Mouse (Mus musculus) lung, postnatal 0 days (tissue): ENCODE measurements at regions not wholly inside any gene's neighbourhood (a gene's known extent, or its start where the extent isn't known, plus 50 kb on each side); places are given as distances from the start of the nearest gene placed in this dataset.

Experiments
- CTCF ChIP-seq: IDR thresholded peaks from 2 replicates; pipeline ENCODE4 v1.5.1; 2016; ENCODE audit warnings: antibody characterized with exemption, mild to moderate bottlenecking
- EP300 ChIP-seq: IDR thresholded peaks from 2 replicates; pipeline ENCODE4 v1.6.1; 2016; ENCODE audit warnings: antibody characterized with exemption, mild to moderate bottlenecking, control low read depth

DNA sequence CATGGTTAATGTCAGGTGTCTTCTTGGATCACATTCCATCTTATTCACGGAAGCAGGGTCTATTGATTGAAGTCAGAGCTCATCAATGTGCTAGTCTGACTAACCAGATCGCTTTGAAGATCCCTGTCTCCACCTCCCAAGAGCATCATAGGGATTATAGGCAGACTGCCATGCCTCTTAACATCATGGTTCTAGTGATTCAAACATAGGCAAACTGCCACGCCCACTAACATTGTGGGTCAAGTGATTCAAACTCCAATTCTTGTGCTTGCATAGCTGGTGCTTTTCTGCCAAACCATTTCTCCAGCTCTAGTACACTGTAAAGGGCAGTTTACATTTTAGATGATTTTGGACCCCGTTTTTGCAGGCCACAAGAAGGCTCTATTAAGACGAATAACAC, 77.1 kb upstream of the Sash1 start:
- no peak for TF ChIP-seq CTCF
- no peak for TF ChIP-seq EP300
